Mouse (Mus musculus): Measurements from ENCODE around the gene Fam19a4. TPM values are rescaled to one million over a fixed set of nuclear protein-coding genes. Genes with fewer than 3 reads are reported as not detected.
A peak's percentile ranks its signal among the peaks of the same experiment; 100 is the strongest.

Fam19a4 gene
- polyA plus RNA-seq, 1 experiment = not detected

- H3K4me3 ChIP-seq (ENCODE audit: insufficient read depth, low read length) = no peak overlapping the region
- TF ChIP-seq CTCF (IDR thresholded peaks at IDR 0.05; ENCODE audit: low read depth, low read length) (no peak), POLR2A (IDR thresholded peaks at IDR 0.05; ENCODE audit: borderline replicate concordance, low read depth, low read length) (no peak)
- H3K4me1 ChIP-seq (ENCODE audit: control insufficient read depth, insufficient read depth, low read length) = no peaks in the 10 kb centered on the region
- H3K27ac ChIP-seq (ENCODE audit: insufficient read depth, low read depth, low read length) = no peak overlapping the region
These were observed 7.9 kb downstream of the Fam19a4 start for GRCm38 (mm10) chr6:97052196-97052770.

GRCm38 (mm10) chr6:97048403-97048802 lies 11.8 kb downstream of the Fam19a4 start:
- H3K27ac ChIP-seq (ENCODE audit: insufficient read depth, low read depth, low read length) = no peak overlapping the region
- H3K4me3 ChIP-seq (ENCODE audit: insufficient read depth, low read length) = no peak overlapping the region
- H3K4me1 ChIP-seq (ENCODE audit: control insufficient read depth, insufficient read depth, low read length) = no peaks in the 10 kb centered on the region
- TF ChIP-seq CTCF (IDR thresholded peaks at IDR 0.05; ENCODE audit: low read depth, low read length) (no peak), POLR2A (IDR thresholded peaks at IDR 0.05; ENCODE audit: borderline replicate concordance, low read depth, low read length) (no peak)

- H3K27ac ChIP-seq (ENCODE audit: insufficient read depth, low read depth, low read length) = no peak overlapping the region
- no peaks in the 10 kb centered on the region for H3K4me1 ChIP-seq (ENCODE audit: control insufficient read depth, insufficient read depth, low read length)
- no peak overlapping the region for H3K4me3 ChIP-seq (ENCODE audit: insufficient read depth, low read length)
- TF ChIP-seq CTCF (IDR thresholded peaks at IDR 0.05; ENCODE audit: low read depth, low read length) (no peak), POLR2A (IDR thresholded peaks at IDR 0.05; ENCODE audit: borderline replicate concordance, low read depth, low read length) (no peak)
These were observed 13.7 kb downstream of the Fam19a4 start for GRCm38 (mm10) chr6:97046541-97046940.

GRCm38 (mm10) chr6:97027110-97027677 lies 33.0 kb downstream of the Fam19a4 start:
- H3K27ac ChIP-seq (ENCODE audit: insufficient read depth, low read depth, low read length) = no peak overlapping the region
- H3K4me1 ChIP-seq (ENCODE audit: control insufficient read depth, insufficient read depth, low read length) = no peaks in the 10 kb centered on the region
- H3K4me3 ChIP-seq (ENCODE audit: insufficient read depth, low read length) = no peak overlapping the region
- TF ChIP-seq CTCF (IDR thresholded peaks at IDR 0.05; ENCODE audit: low read depth, low read length) (no peak), POLR2A (IDR thresholded peaks at IDR 0.05; ENCODE audit: borderline replicate concordance, low read depth, low read length) (no peak)

- Histone ChIP-seq H3K4me1 (ENCODE audit: control insufficient read depth, insufficient read depth, low read length) (peaks cover 5% of the 10 kb centered on the region), H3K4me3 (ENCODE audit: insufficient read depth, low read length) (no peak overlapping the region), H3K27ac (ENCODE audit: insufficient read depth, low read depth, low read length) (no peak overlapping the region)
- TF ChIP-seq CTCF (IDR thresholded peaks at IDR 0.05; ENCODE audit: low read depth, low read length) (no peak), POLR2A (IDR thresholded peaks at IDR 0.05; ENCODE audit: borderline replicate concordance, low read depth, low read length) (no peak)
These were observed 40.9 kb downstream of the Fam19a4 start for GRCm38 (mm10) chr6:97019323-97019722.

- Histone ChIP-seq H3K4me3 (ENCODE audit: insufficient read depth, low read length) (no peak overlapping the region), H3K4me1 (ENCODE audit: control insufficient read depth, insufficient read depth, low read length) (peaks cover 5% of the 10 kb centered on the region), H3K27ac (ENCODE audit: insufficient read depth, low read depth, low read length) (no peak overlapping the region)
- no peak for TF ChIP-seq POLR2A (IDR thresholded peaks at IDR 0.05; ENCODE audit: borderline replicate concordance, low read depth, low read length)
- TF ChIP-seq CTCF (IDR thresholded peaks at IDR 0.05; ENCODE audit: low read depth, low read length) = no peak
These were observed 43.5 kb downstream of the Fam19a4 start for GRCm38 (mm10) chr6:97016711-97017110.

- Histone ChIP-seq H3K4me1 (ENCODE audit: control insufficient read depth, insufficient read depth, low read length) (peaks cover 5% of the 10 kb centered on the region), H3K4me3 (ENCODE audit: insufficient read depth, low read length) (no peak overlapping the region), H3K27ac (ENCODE audit: insufficient read depth, low read depth, low read length) (no peak overlapping the region)
- no peak for TF ChIP-seq CTCF (IDR thresholded peaks at IDR 0.05; ENCODE audit: low read depth, low read length)
- no peak for TF ChIP-seq POLR2A (IDR thresholded peaks at IDR 0.05; ENCODE audit: borderline replicate concordance, low read depth, low read length)
These were observed 44.2 kb downstream of the Fam19a4 start for GRCm38 (mm10) chr6:97016018-97016417.

- no peak overlapping the region for H3K27ac ChIP-seq (ENCODE audit: insufficient read depth, low read depth, low read length)
These were observed 53.6 kb downstream of the Fam19a4 start for GRCm38 (mm10) chr6:97006513-97007094.

GRCm38 (mm10) chr6:97005038-97005437 lies 55.2 kb downstream of the Fam19a4 start:
- Histone ChIP-seq H3K4me1 (ENCODE audit: control insufficient read depth, insufficient read depth, low read length) (no peaks in the 10 kb centered on the region), H3K4me3 (ENCODE audit: insufficient read depth, low read length) (no peak overlapping the region), H3K27ac (ENCODE audit: insufficient read depth, low read depth, low read length) (no peak overlapping the region)
- TF ChIP-seq POLR2A (IDR thresholded peaks at IDR 0.05; ENCODE audit: borderline replicate concordance, low read depth, low read length) (no peak), CTCF (IDR thresholded peaks at IDR 0.05; ENCODE audit: low read depth, low read length) (no peak)

More at GRCm38 (mm10) chr6:97006513-97007094, 53.6 kb downstream of the Fam19a4 start:
- H3K4me1 ChIP-seq (ENCODE audit: control insufficient read depth, insufficient read depth, low read length) = no peaks in the 10 kb centered on the region
- peak; percentile 79 for TF ChIP-seq CTCF (IDR thresholded peaks at IDR 0.05; ENCODE audit: low read depth, low read length)
- no peak for TF ChIP-seq POLR2A (IDR thresholded peaks at IDR 0.05; ENCODE audit: borderline replicate concordance, low read depth, low read length)
- no peak overlapping the region for H3K4me3 ChIP-seq (ENCODE audit: insufficient read depth, low read length)

GRCm38 (mm10) chr6:96995556-96996159 lies 64.6 kb downstream of the Fam19a4 start:
- Histone ChIP-seq H3K4me1 (ENCODE audit: control insufficient read depth, insufficient read depth, low read length) (no peaks in the 10 kb centered on the region), H3K27ac (ENCODE audit: insufficient read depth, low read depth, low read length) (no peak overlapping the region), H3K4me3 (ENCODE audit: insufficient read depth, low read length) (no peak overlapping the region)
- TF ChIP-seq CTCF (IDR thresholded peaks at IDR 0.05; ENCODE audit: low read depth, low read length) = no peak
